In the genomic region with DNA sequence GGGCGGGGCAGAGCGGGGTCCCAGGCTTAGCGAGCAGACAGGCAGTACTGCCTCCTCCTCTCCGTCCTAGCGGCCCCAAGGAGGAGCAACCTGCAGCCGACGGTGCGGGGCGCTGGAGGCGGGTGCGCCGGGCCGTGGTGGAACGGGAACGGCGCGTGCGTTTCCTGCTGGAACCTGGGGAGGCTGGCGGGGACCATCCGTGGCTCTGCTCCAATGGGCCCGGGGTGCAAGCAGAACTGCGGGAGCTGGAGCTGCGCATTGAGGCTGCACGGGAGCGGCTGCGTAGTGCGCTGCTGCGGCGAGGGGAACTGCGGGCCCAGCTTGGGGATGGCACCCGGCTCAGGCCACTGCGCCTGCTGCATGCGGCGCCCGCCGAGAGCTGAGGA, we compare ENCODE assay signal across 24 mouse cellular contexts. TPM values are rescaled to one million over a fixed set of nuclear protein-coding genes. Genes with fewer than 3 reads are reported as not detected.
DNase-seq lines count a peak whose midpoint lies in the region; ATAC-seq and TF ChIP-seq lines count a peak whose summit lies in the region.
"Had no signal": no experiment of that assay in that cellular context is flagged by ENCODE, and none has a peak within 500 bp of the region (broad histone marks: within the 10 kb centered on the region; RNA-seq: fewer than 3 reads in every experiment).

No protein-coding gene starts in this region.

- WGBS in midbrain, embryonic 10.5 days: 68% methylated on average over 36 of the region's 36 CpGs
- 78% methylated on average over 36 of the region's 36 CpGs for WGBS in midbrain, embryonic 13.5 days
- 75% methylated on average over 36 of the region's 36 CpGs for WGBS in embryonic facial prominence, embryonic 10.5 days

- no peak overlapping the region for H3K27ac ChIP-seq in midbrain, embryonic 10.5 days (replicated peaks)
- H3K27ac ChIP-seq in midbrain, embryonic 13.5 days: no peak overlapping the region
- no peak overlapping the region for H3K27ac ChIP-seq in ES-E14 (ENCODE audit: insufficient read depth, low read depth, low read length, poor library complexity, severe bottlenecking)
- H3K27ac ChIP-seq in embryonic facial prominence, embryonic 10.5 days (replicated peaks): no peak overlapping the region
- H3K27ac ChIP-seq: embryonic facial prominence, embryonic 15.5 days; forebrain, embryonic 10.5 days; forebrain, embryonic 15.5 days; heart, adult 2 months; heart, embryonic 15.5 days; hindbrain, embryonic 15.5 days had no signal

- peaks cover 49% of the 10 kb centered on the region for H3K27me3 ChIP-seq in midbrain, embryonic 10.5 days (ENCODE audit: low read depth, poor library complexity, severe bottlenecking)
- H3K27me3 ChIP-seq in midbrain, embryonic 13.5 days: peaks cover 17% of the 10 kb centered on the region
- H3K27me3 ChIP-seq in embryonic facial prominence, embryonic 10.5 days (replicated peaks; ENCODE audit: low read depth, poor library complexity, severe bottlenecking): peaks cover 34% of the 10 kb centered on the region
- H3K27me3 ChIP-seq: CH12.LX; embryonic facial prominence, embryonic 15.5 days; Patski had no signal

- H3K4me3 ChIP-seq in midbrain, embryonic 10.5 days: peak overlapping the region; percentile 22; the same call in 1 of the 2 replicates
- H3K4me3 ChIP-seq in midbrain, embryonic 13.5 days (replicated peaks): no peak overlapping the region
- peak overlapping the region; percentile 50 to 59 for H3K4me3 ChIP-seq in ES-E14 (ENCODE audit: insufficient read depth in 1 of 2, low read depth in 1 of 2, low read length in 2 of 2, poor library complexity in 1 of 2, severe bottlenecking in 1 of 2)
- H3K4me3 ChIP-seq in embryonic facial prominence, embryonic 10.5 days: 0 out of 2 replicates have a peak overlapping the region, but pooled peaks have one; percentile 0
- H3K4me3 ChIP-seq: embryonic facial prominence, embryonic 15.5 days; erythroblast, embryonic 14.5 days; forebrain, embryonic 15.5 days; heart, adult 2 months; heart, embryonic 15.5 days; hindbrain, embryonic 15.5 days had no signal

- DNase-seq in midbrain, embryonic 10.5 days (ENCODE audit: low spot score): no peak
- DNase-seq in ES-E14 (ENCODE audit: low read depth, low spot score): no peak
- no peak for DNase-seq in embryonic facial prominence, embryonic 10.5 days (ENCODE audit: low spot score)
- no peak for DNase-seq in right cerebral cortex, postnatal 36 days (ENCODE audit: low spot score in 2 of 2)
- no peak for DNase-seq in ovary, postnatal 10 days (ENCODE audit: low spot score)
- no peak for DNase-seq in testis, postnatal 14 days (ENCODE audit: low spot score)
- DNase-seq: adrenal gland, adult 8-10 months; adrenal gland, postnatal 36 days; cerebellum, adult 2 months; cerebellum, postnatal 10 days; gastrocnemius, postnatal 10 days; heart, adult 2 months; heart, postnatal 14 days had no signal

- H3K36me3 ChIP-seq in midbrain, embryonic 10.5 days: peaks cover 72% of the 10 kb centered on the region
- H3K36me3 ChIP-seq in midbrain, embryonic 13.5 days: peaks cover 61% of the 10 kb centered on the region
- H3K36me3 ChIP-seq in ES-E14 (ENCODE audit: control insufficient read depth, insufficient read depth, low read length, poor library complexity, severe bottlenecking): peaks cover 25% of the 10 kb centered on the region
- H3K36me3 ChIP-seq in embryonic facial prominence, embryonic 10.5 days (replicated peaks): peaks cover 80% of the 10 kb centered on the region

- no peak overlapping the region for H3K4me2 ChIP-seq in midbrain, embryonic 13.5 days (replicated peaks)
- H3K4me2 ChIP-seq: embryonic facial prominence, embryonic 15.5 days; forebrain, embryonic 15.5 days; heart, embryonic 11.5 days; heart, embryonic 15.5 days; hindbrain, embryonic 15.5 days had no signal

- H3K9ac ChIP-seq in midbrain, embryonic 13.5 days (replicated peaks): no peak overlapping the region
- H3K9ac ChIP-seq in ES-E14 (ENCODE audit: insufficient read depth, low read depth, low read length, poor library complexity, severe bottlenecking): no peak overlapping the region
- H3K9ac ChIP-seq: embryonic facial prominence, embryonic 15.5 days; forebrain, embryonic 15.5 days; heart, embryonic 15.5 days; hindbrain, embryonic 15.5 days had no signal

- no peak for ATAC-seq in midbrain, embryonic 13.5 days
- ATAC-seq: forebrain, embryonic 15.5 days; Patski had no signal

- H3K9me3 ChIP-seq in midbrain, embryonic 10.5 days (replicated peaks): 0 out of 2 replicates have a peak, but pooled peaks cover 8% of the 10 kb centered on the region
- no peaks in the 10 kb centered on the region for H3K9me3 ChIP-seq in midbrain, embryonic 13.5 days
- no peaks in the 10 kb centered on the region for H3K9me3 ChIP-seq in ES-E14 (ENCODE audit: control insufficient read depth, insufficient read depth, low read depth, low read length)
- H3K9me3 ChIP-seq in embryonic facial prominence, embryonic 10.5 days: no peaks in the 10 kb centered on the region; the same call in 1 of the 2 replicates
- H3K9me3 ChIP-seq: forebrain, embryonic 15.5 days; heart, embryonic 15.5 days; hindbrain, embryonic 15.5 days had no signal

- in situ Hi-C loops in ES-E14 (cut with MboI; ENCODE audit: low sequenced_read_pairs in 2 of 2, unreplicated experiment in 2 of 2): loop anchor here in 1 of 2 experiments (25.0 kb wide), 1 partner anchor 136 kb away; the partner anchor contains the start of genes Sbno2 and Stk11

- H3K4me1 ChIP-seq in midbrain, embryonic 10.5 days: peaks cover 11% of the 10 kb centered on the region; the same call in 1 of the 2 replicates
- H3K4me1 ChIP-seq in midbrain, embryonic 13.5 days (replicated peaks): peaks cover 10% of the 10 kb centered on the region
- peaks cover 1 to 40% of the 10 kb centered on the region in 2 experiments; a peak in 3 of 4 replicates for H3K4me1 ChIP-seq in ES-E14 (ENCODE audit: control insufficient read depth in 2 of 2, insufficient read depth in 2 of 2, low read length in 2 of 2, poor library complexity in 1 of 2)
- peaks cover 12% of the 10 kb centered on the region; the same call in 1 of the 2 replicates for H3K4me1 ChIP-seq in embryonic facial prominence, embryonic 10.5 days

TF ChIP-seq in ES-E14, 5 proteins besides CTCF, POLR2A, EP300 and RAD21:
- no peak for TF ChIP-seq CHD2 (IDR thresholded peaks at IDR 0.05; ENCODE audit: low read depth, low read length)
- TF ChIP-seq HCFC1 (IDR thresholded peaks at IDR 0.05; ENCODE audit: borderline replicate concordance, insufficient read depth, low read length): no peak

RNA-seq across cellular contexts. Expression of gene Grin3b, which starts 6.2 kb away (rescaled TPM):
- polyA plus RNA-seq in midbrain, embryonic 10.5 days (2016; fragmentation: Nextera tagmentation; extraction: Ambion mirVana): 0.25 and 0.30 TPM in 2 replicates
- 0.24 and 0.57 TPM in 2 replicates for polyA plus RNA-seq in midbrain, embryonic 13.5 days (2015; fragmentation: Nextera tagmentation; extraction: Ambion mirVana)
- total RNA-seq in ES-E14 (2012; rRNA removed): 0.36 and 0.74 TPM in 2 replicates
- polyA plus RNA-seq in embryonic facial prominence, embryonic 10.5 days (2016; fragmentation: Nextera tagmentation; extraction: Ambion mirVana): 0.13 and 0.44 TPM in 2 replicates
- total RNA-seq: adrenal gland, postnatal 36 days; hematopoietic stem cell, adult 5-6 weeks had no signal
- polyA plus RNA-seq: erythroblast, embryonic 14.5 days had no signal

RNA-seq across cellular contexts. Expression of gene Tmem259, which starts 7.4 kb away (rescaled TPM):
- polyA plus RNA-seq in midbrain, embryonic 10.5 days (2016; fragmentation: Nextera tagmentation; extraction: Ambion mirVana): 11.0 TPM in 2 replicates
- polyA plus RNA-seq in midbrain, embryonic 13.5 days (2015; fragmentation: Nextera tagmentation; extraction: Ambion mirVana): 13.7 and 16.7 TPM in 2 replicates
- total RNA-seq in ES-E14 (2012; rRNA removed): 127 and 220 TPM in 2 replicates
- polyA plus RNA-seq in embryonic facial prominence, embryonic 10.5 days (2016; fragmentation: Nextera tagmentation; extraction: Ambion mirVana): 12.3 and 12.4 TPM in 2 replicates

RNA-seq across cellular contexts. Expression of gene Cnn2, which starts 11.7 kb away (rescaled TPM):
- polyA plus RNA-seq in midbrain, embryonic 10.5 days (2016; fragmentation: Nextera tagmentation; extraction: Ambion mirVana): 198 and 199 TPM in 2 replicates
- polyA plus RNA-seq in midbrain, embryonic 13.5 days (2015; fragmentation: Nextera tagmentation; extraction: Ambion mirVana): 29.5 and 37.1 TPM in 2 replicates
- total RNA-seq in ES-E14 (2012; rRNA removed): 94.1 and 159 TPM in 2 replicates
- 234 and 253 TPM in 2 replicates for polyA plus RNA-seq in embryonic facial prominence, embryonic 10.5 days (2016; fragmentation: Nextera tagmentation; extraction: Ambion mirVana)

RNA-seq across cellular contexts. Expression of gene Wdr18, which starts 16.8 kb away (rescaled TPM):
- 136 and 155 TPM in 2 replicates for polyA plus RNA-seq in midbrain, embryonic 10.5 days (2016; fragmentation: Nextera tagmentation; extraction: Ambion mirVana)
- 76.7 and 78.4 TPM in 2 replicates for polyA plus RNA-seq in midbrain, embryonic 13.5 days (2015; fragmentation: Nextera tagmentation; extraction: Ambion mirVana)
- 155 and 195 TPM in 2 replicates for total RNA-seq in ES-E14 (2012; rRNA removed)
- 166 TPM in 2 replicates for polyA plus RNA-seq in embryonic facial prominence, embryonic 10.5 days (2016; fragmentation: Nextera tagmentation; extraction: Ambion mirVana)

RNA-seq across cellular contexts. Expression of gene Abca7, which starts 19.6 kb away (rescaled TPM):
- polyA plus RNA-seq in midbrain, embryonic 10.5 days (2016; fragmentation: Nextera tagmentation; extraction: Ambion mirVana): 3.2 and 4.8 TPM in 2 replicates
- polyA plus RNA-seq in midbrain, embryonic 13.5 days (2015; fragmentation: Nextera tagmentation; extraction: Ambion mirVana): 5.4 and 5.8 TPM in 2 replicates
- 8.8 and 18.9 TPM in 2 replicates for total RNA-seq in ES-E14 (2012; rRNA removed)
- polyA plus RNA-seq in embryonic facial prominence, embryonic 10.5 days (2016; fragmentation: Nextera tagmentation; extraction: Ambion mirVana): 2.9 and 3.2 TPM in 2 replicates
